Mouse (Mus musculus): ENCODE measurements around the gene Rnf186. TPM values are rescaled to one million over a fixed set of nuclear protein-coding genes. Genes with fewer than 3 reads are reported as not detected.
"Not testable (repeated sequence)": the region's sequence is repeated elsewhere in the genome, so short reads cannot be mapped to it uniquely, and the experiment has no call there.

Gene Rnf186
- total RNA-seq, 2 experiments from 2014 or later: not detected

- no peak for DNase-seq (ENCODE audit: low spot score in 2 of 2)
Observed at GRCm38 (mm10) chr4:138971371-138971770, 4.5 kb downstream of the Rnf186 start.

- DNase-seq (ENCODE audit: low spot score in 2 of 2): peak; percentile 38 to 53
Observed at GRCm38 (mm10) chr4:138972139-138972826, 5.4 kb downstream of the Rnf186 start.

- DNase-seq (ENCODE audit: low spot score in 2 of 2): peak; percentile 46 to 54
Observed at GRCm38 (mm10) chr4:138972827-138973718, 6.2 kb downstream of the Rnf186 start, which contains the start of gene Tmco4. Tmco4 (plus strand) TSS chr4:138972888.

GRCm38 (mm10) chr4:138973719-138974115, 6.8 kb downstream of the Rnf186 start:
- DNase-seq (ENCODE audit: low spot score in 2 of 2): no peak

GRCm38 (mm10) chr4:138974540-138974939, 7.6 kb downstream of the Rnf186 start:
- DNase-seq (ENCODE audit: low spot score in 2 of 2): not testable (repeated sequence)

GRCm38 (mm10) chr4:138975194-138975593, 8.3 kb downstream of the Rnf186 start:
- DNase-seq (ENCODE audit: low spot score in 2 of 2): no peak

- no peak for DNase-seq (ENCODE audit: low spot score in 2 of 2)
Observed at GRCm38 (mm10) chr4:138976046-138976445, 9.1 kb downstream of the Rnf186 start.

GRCm38 (mm10) chr4:138980021-138980420, 13.1 kb downstream of the Rnf186 start:
- DNase-seq (ENCODE audit: low spot score in 2 of 2): no peak

GRCm38 (mm10) chr4:138980771-138981420, 14.0 kb downstream of the Rnf186 start:
- no peak for DNase-seq (ENCODE audit: low spot score in 2 of 2)

GRCm38 (mm10) chr4:138983422-138983821, 16.5 kb downstream of the Rnf186 start:
- DNase-seq (ENCODE audit: low spot score in 2 of 2): no peak

- no peak for DNase-seq (ENCODE audit: low spot score in 2 of 2)
Observed at GRCm38 (mm10) chr4:138984744-138985143, 17.8 kb downstream of the Rnf186 start.

- DNase-seq (ENCODE audit: low spot score in 2 of 2): no peak
Observed at GRCm38 (mm10) chr4:138986280-138986679, 19.4 kb downstream of the Rnf186 start.

- DNase-seq (ENCODE audit: low spot score in 2 of 2): no peak
Observed at GRCm38 (mm10) chr4:138994389-138994788, 27.5 kb downstream of the Rnf186 start.

- DNase-seq (ENCODE audit: low spot score in 2 of 2): no peak
Observed at GRCm38 (mm10) chr4:138996410-138996809, 29.5 kb downstream of the Rnf186 start.

- no peak for DNase-seq (ENCODE audit: low spot score in 2 of 2)
Observed at GRCm38 (mm10) chr4:138997121-138997520, 30.2 kb downstream of the Rnf186 start.

GRCm38 (mm10) chr4:138998611-138999010, 31.7 kb downstream of the Rnf186 start:
- DNase-seq (ENCODE audit: low spot score in 2 of 2): no peak

GRCm38 (mm10) chr4:139001026-139001425, 34.1 kb downstream of the Rnf186 start:
- DNase-seq (ENCODE audit: low spot score in 2 of 2): no peak

GRCm38 (mm10) chr4:139001433-139001832, 34.5 kb downstream of the Rnf186 start:
- DNase-seq (ENCODE audit: low spot score in 2 of 2): peak; percentile 30 to 49

- DNase-seq (ENCODE audit: low spot score in 2 of 2): no peak
Observed at GRCm38 (mm10) chr4:139004067-139004466, 37.2 kb downstream of the Rnf186 start.

GRCm38 (mm10) chr4:139005214-139005613, 38.3 kb downstream of the Rnf186 start:
- DNase-seq (ENCODE audit: low spot score in 2 of 2): no peak

- DNase-seq (ENCODE audit: low spot score in 2 of 2): no peak
Observed at GRCm38 (mm10) chr4:139007353-139007752, 40.4 kb downstream of the Rnf186 start.

Data from layer of hippocampus, postnatal 10 days (tissue).